26 mouse cellular contexts compared by ENCODE assay signal in genomic region chr15:51131017-51131416, GRCm38 (mm10).
A peak's percentile ranks its signal among the peaks of the same experiment; 100 is the strongest.
DNase-seq lines count a peak whose midpoint lies in the region; ATAC-seq and TF ChIP-seq lines count a peak whose summit lies in the region.
"Had no signal": no experiment of that assay in that cellular context is flagged by ENCODE, and none has a peak within 500 bp of the region (broad histone marks: within the 10 kb centered on the region; RNA-seq: fewer than 3 reads in every experiment).

No protein-coding gene starts in this region.

- intact Hi-C loops in heart, adult 2 months (cut with DNase I): no loop called here

- no peak overlapping the region for H3K9ac ChIP-seq in heart, embryonic 14.5 days (ENCODE audit: low read length)
- H3K9ac ChIP-seq in heart, adult 2 months (ENCODE audit: low read depth, low read length): no peak overlapping the region
- H3K9ac ChIP-seq in neural tube, embryonic 11.5 days (ENCODE audit: low read length): no peak overlapping the region
- H3K9ac ChIP-seq in neural tube, embryonic 15.5 days (replicated peaks): no peak overlapping the region
- H3K9ac ChIP-seq: embryonic facial prominence, embryonic 13.5 days; forebrain, embryonic 12.5 days; forebrain, embryonic 15.5 days; heart, embryonic 15.5 days; hindbrain, embryonic 13.5 days; intestine, embryonic 15.5 days had no signal

- H3K9me3 ChIP-seq in heart, embryonic 14.5 days (ENCODE audit: control insufficient read depth, low read length): no peaks in the 10 kb centered on the region
- H3K9me3 ChIP-seq in neural tube, embryonic 11.5 days (ENCODE audit: control insufficient read depth, low read length): no peaks in the 10 kb centered on the region
- H3K9me3 ChIP-seq in neural tube, embryonic 15.5 days (replicated peaks): no peaks in the 10 kb centered on the region
- H3K9me3 ChIP-seq: embryonic facial prominence, embryonic 10.5 days; embryonic facial prominence, embryonic 13.5 days; forebrain, embryonic 12.5 days; forebrain, embryonic 15.5 days; heart, embryonic 15.5 days; hindbrain, embryonic 10.5 days; hindbrain, embryonic 13.5 days; intestine, embryonic 15.5 days had no signal

- H3K4me3 ChIP-seq in heart, embryonic 14.5 days (ENCODE audit: control insufficient read depth in 1 of 2, insufficient read depth in 1 of 2, low read depth in 1 of 2, low read length in 2 of 2): no peak overlapping the region
- H3K4me3 ChIP-seq in heart, adult 2 months: no peak overlapping the region
- H3K4me3 ChIP-seq in neural tube, embryonic 11.5 days (ENCODE audit: low read depth, low read length): no peak overlapping the region
- no peak overlapping the region for H3K4me3 ChIP-seq in neural tube, embryonic 15.5 days (replicated peaks)
- H3K4me3 ChIP-seq: embryonic facial prominence, embryonic 10.5 days; embryonic facial prominence, embryonic 13.5 days; erythroblast, embryonic 14.5 days; forebrain, embryonic 12.5 days; forebrain, embryonic 15.5 days; heart, embryonic 15.5 days; hindbrain, embryonic 10.5 days; hindbrain, embryonic 13.5 days; intestine, embryonic 15.5 days had no signal

- H3K4me2 ChIP-seq in heart, embryonic 14.5 days (ENCODE audit: low read length): no peak overlapping the region
- H3K4me2 ChIP-seq in neural tube, embryonic 11.5 days (ENCODE audit: low read depth): no peak overlapping the region
- no peak overlapping the region for H3K4me2 ChIP-seq in neural tube, embryonic 15.5 days
- H3K4me2 ChIP-seq: embryonic facial prominence, embryonic 13.5 days; forebrain, embryonic 12.5 days; forebrain, embryonic 15.5 days; heart, embryonic 15.5 days; hindbrain, embryonic 13.5 days; intestine, embryonic 15.5 days had no signal

- H3K36me3 ChIP-seq in heart, embryonic 14.5 days (ENCODE audit: control insufficient read depth, insufficient read depth, low read length): no peaks in the 10 kb centered on the region
- no peaks in the 10 kb centered on the region for H3K36me3 ChIP-seq in heart, adult 2 months (ENCODE audit: control insufficient read depth, insufficient read depth, low read length)
- no peaks in the 10 kb centered on the region for H3K36me3 ChIP-seq in neural tube, embryonic 11.5 days (ENCODE audit: control insufficient read depth, insufficient read depth, low read length)
- no peaks in the 10 kb centered on the region for H3K36me3 ChIP-seq in neural tube, embryonic 15.5 days
- H3K36me3 ChIP-seq: embryonic facial prominence, embryonic 10.5 days; embryonic facial prominence, embryonic 13.5 days; forebrain, embryonic 12.5 days; forebrain, embryonic 15.5 days; heart, embryonic 15.5 days; hindbrain, embryonic 10.5 days; hindbrain, embryonic 13.5 days; intestine, embryonic 15.5 days had no signal

- no peak for TF ChIP-seq EP300 in heart, adult 2 months (IDR thresholded peaks at IDR 0.05; ENCODE audit: insufficient read depth, low read depth, low read length)

- no peak for TF ChIP-seq CTCF in heart, adult 2 months (IDR thresholded peaks at IDR 0.05)

- no peak for DNase-seq in heart, adult 2 months
- peak; percentile 12 for DNase-seq in neural tube, embryonic 11.5 days (ENCODE audit: low spot score)
- no peak for DNase-seq in embryo, embryonic 11 days
- DNase-seq: adrenal gland, postnatal 10 days; adrenal gland, postnatal 36 days; cerebellum, adult 18-20 months; cerebellum, adult 9-10 months; cerebellum, postnatal 14 days; gastrocnemius, postnatal 25 days; heart, adult 18-20 months; kidney, adult 11 months had no signal

- H3K4me1 ChIP-seq in heart, embryonic 14.5 days (ENCODE audit: control insufficient read depth in 2 of 2, insufficient read depth in 2 of 2, low read length in 2 of 2): peaks cover 3 to 4% of the 10 kb centered on the region in 2 experiments; a peak in 2 of 4 replicates
- no peaks in the 10 kb centered on the region for H3K4me1 ChIP-seq in heart, adult 2 months (ENCODE audit: control insufficient read depth, insufficient read depth, low read length)
- no peaks in the 10 kb centered on the region for H3K4me1 ChIP-seq in neural tube, embryonic 11.5 days (ENCODE audit: control insufficient read depth, insufficient read depth, low read length)
- H3K4me1 ChIP-seq in neural tube, embryonic 15.5 days: no peaks in the 10 kb centered on the region
- H3K4me1 ChIP-seq: embryonic facial prominence, embryonic 10.5 days; embryonic facial prominence, embryonic 13.5 days; hindbrain, embryonic 10.5 days; hindbrain, embryonic 13.5 days; intestine, embryonic 15.5 days had no signal

- ATAC-seq in heart, embryonic 14.5 days (ENCODE audit: insufficient number of reproducible peaks, insufficient read depth, low FRiP score, low read depth): peak; percentile 75; the same call in 1 of the 2 replicates
- no peak for ATAC-seq in neural tube, embryonic 11.5 days (ENCODE audit: insufficient read depth, low FRiP score, low TSS enrichment)
- ATAC-seq in neural tube, embryonic 15.5 days (ENCODE audit: low FRiP score): no peak
- ATAC-seq in hematopoietic stem cell, adult 5-6 weeks (replicated peaks in 1 of 2; ENCODE audit: insufficient read depth in 1 of 2, low FRiP score in 2 of 2, low TSS enrichment in 1 of 2, low read depth in 1 of 2, poor library complexity in 2 of 2, severe bottlenecking in 2 of 2): peak; percentile 56 to 62; a peak in 3 of 4 replicates
- ATAC-seq: CD4-positive, CD25-positive, alpha-beta regulatory T cell, adult 4 months; forebrain, embryonic 15.5 days; hindbrain, embryonic 16.5 days; intestine, embryonic 15.5 days; Patski had no signal

- H3K27ac ChIP-seq in heart, embryonic 14.5 days (replicated peaks in 1 of 2; ENCODE audit: control insufficient read depth in 1 of 2, insufficient read depth in 1 of 2, low read depth in 2 of 2, low read length in 2 of 2): no peak overlapping the region
- H3K27ac ChIP-seq in heart, adult 2 months: no peak overlapping the region
- no peak overlapping the region for H3K27ac ChIP-seq in neural tube, embryonic 11.5 days (ENCODE audit: low read depth, low read length)
- no peak overlapping the region for H3K27ac ChIP-seq in neural tube, embryonic 15.5 days (replicated peaks)
- H3K27ac ChIP-seq: embryonic facial prominence, embryonic 10.5 days; embryonic facial prominence, embryonic 13.5 days; forebrain, embryonic 12.5 days; forebrain, embryonic 15.5 days; heart, embryonic 15.5 days; hindbrain, embryonic 10.5 days; hindbrain, embryonic 13.5 days; intestine, embryonic 15.5 days had no signal

- H3K79me2 ChIP-seq in heart, adult 2 months (replicated peaks; ENCODE audit: control insufficient read depth, insufficient read depth, low read length): no peaks in the 10 kb centered on the region

- no peak for TF ChIP-seq POLR2A in heart, adult 2 months (IDR thresholded peaks at IDR 0.05; ENCODE audit: insufficient read depth, low read depth, low read length)

- 6% methylated on average over 4 of the region's 4 CpGs for WGBS in heart, embryonic 14.5 days
- 41% methylated on average over 4 of the region's 4 CpGs for WGBS in heart, adult 2 months
- WGBS in neural tube, embryonic 11.5 days: 90% methylated on average over 4 of the region's 4 CpGs
- 90% methylated on average over 4 of the region's 4 CpGs for WGBS in neural tube, embryonic 15.5 days

- peaks cover 75% of the 10 kb centered on the region for H3K27me3 ChIP-seq in heart, embryonic 14.5 days (ENCODE audit: control insufficient read depth, insufficient read depth, low read length)
- no peaks in the 10 kb centered on the region for H3K27me3 ChIP-seq in heart, adult 2 months (ENCODE audit: control insufficient read depth, insufficient read depth, low read length)
- H3K27me3 ChIP-seq in neural tube, embryonic 11.5 days (ENCODE audit: control insufficient read depth, insufficient read depth, low read length): no peaks in the 10 kb centered on the region
- H3K27me3 ChIP-seq in neural tube, embryonic 15.5 days (replicated peaks): no peaks in the 10 kb centered on the region
- H3K27me3 ChIP-seq: embryonic facial prominence, embryonic 13.5 days; forebrain, embryonic 15.5 days; hindbrain, embryonic 13.5 days; intestine, embryonic 15.5 days had no signal

Comparison
In these comparisons a context has a peak if more than half of its experiments do, and no peak if none do; other contexts are left out.
1. ATAC-seq: peak in heart, embryonic 14.5 days (single experiment) and hematopoietic stem cell, adult 5-6 weeks (2 of 2); none in neural tube, embryonic 11.5 days (single experiment) and neural tube, embryonic 15.5 days (single experiment).